Mouse (Mus musculus) liver, embryonic 13.5 days (tissue): ENCODE data around the gene Csnka2ip. TPM values are rescaled to one million over a fixed set of nuclear protein-coding genes. Genes with fewer than 3 reads are reported as not detected.

ENCODE experiments used
- ATAC-seq: fragments of 200-750 bp; cut with Nextera tagmentation; 2 replicates; pipeline ENCODE4 v1.8.0; 2017; ENCODE audit warnings: low read depth, mild to moderate bottlenecking, moderate number of reproducible peaks, moderate library complexity
- DNase-seq: peaks from one replicate; pipeline ENCODE4 v3.0.0; 2022
- H3K27ac ChIP-seq: fragments of 300-500 bp; sonication (generic); 2 replicates; pipeline ENCODE4 v1.5.1; 2015; ENCODE audit warnings: moderate library complexity, mild to moderate bottlenecking, inconsistent platforms
- H3K27me3 ChIP-seq: fragments of 300-500 bp; sonication (generic); 2 replicates; pipeline ENCODE4 v1.6.1; 2015; ENCODE audit warnings: mild to moderate bottlenecking, inconsistent platforms
- H3K36me3 ChIP-seq: fragments of 300-500 bp; sonication (generic); 2 replicates; pipeline ENCODE4 v1.6.1; 2015; ENCODE audit warnings: mild to moderate bottlenecking, inconsistent platforms
- H3K4me1 ChIP-seq: fragments of 300-500 bp; sonication (generic); replicated peaks from 2 replicates; pipeline ENCODE4 v1.6.1; 2015; ENCODE audit warnings: inconsistent platforms
- H3K4me2 ChIP-seq: fragments of 300-500 bp; sonication (generic); 2 replicates; pipeline ENCODE4 v1.6.1; 2015; ENCODE audit warnings: inconsistent platforms, mild to moderate bottlenecking, moderate library complexity
- H3K4me3 ChIP-seq: fragments of 300-500 bp; sonication (generic); replicated peaks from 2 replicates; pipeline ENCODE4 v1.5.1; 2015; ENCODE audit warnings: mild to moderate bottlenecking, inconsistent platforms
- H3K9ac ChIP-seq: fragments of 300-500 bp; sonication (generic); 2 replicates; pipeline ENCODE4 v1.6.1; 2015; ENCODE audit warnings: mild to moderate bottlenecking, inconsistent platforms
- H3K9me3 ChIP-seq: fragments of 300-500 bp; sonication (generic); replicated peaks from 2 replicates; pipeline ENCODE4 v1.6.1; 2016; ENCODE audit warnings: inconsistent platforms
- WGBS: fragments of 180-500 bp; shearing (Covaris S2); methylation state at CpG from one replicate; pipeline ENCODE4 v1.1.7; 2015; ENCODE audit not compliant: insufficient replicate concordance; 5-methylcytosine and 5-hydroxymethylcytosine counted together
- polyA plus RNA-seq: library from polyadenylated mRNA; unstranded; fragments of >200 nt; fragmentation: Nextera tagmentation; extraction: Ambion mirVana; gene quantifications from 2 replicates; pipeline ENCODE4 v1.2.1, GENCODE M21; 2015

The Csnka2ip gene
- polyA plus RNA-seq: not detected in 2 replicates

DNA sequence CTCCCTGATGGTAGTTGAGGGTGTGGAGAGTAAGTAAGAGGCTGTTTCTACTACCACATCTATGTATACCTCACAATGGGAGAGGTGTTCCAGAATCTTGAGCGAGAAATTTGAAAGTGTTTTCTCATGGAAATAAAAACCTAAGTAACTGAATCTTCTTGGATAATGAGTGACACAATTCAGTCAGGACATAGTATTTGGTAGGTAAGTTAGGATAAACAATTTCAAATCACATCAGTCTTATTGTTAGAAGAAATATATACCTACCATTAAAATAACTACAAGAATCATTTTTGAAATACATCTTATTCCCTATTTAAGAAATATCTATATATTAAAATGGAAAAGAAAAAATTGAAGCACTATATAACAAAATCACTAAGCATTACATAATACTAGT, at the start of gene Csnka2ip:
Gene Csnka2ip (minus strand): TSS at position 101 of the 400 bp plus-strand sequence.
- no peak within 1 kb of the TSS for H3K9ac ChIP-seq
- no peak within 1 kb of the TSS for H3K4me2 ChIP-seq
- H3K4me3 ChIP-seq: no peak within 1 kb of the TSS
- no peaks in the 10 kb centered on the region for H3K9me3 ChIP-seq
- no peak for DNase-seq
- no peaks in the 10 kb centered on the region for H3K27me3 ChIP-seq
- H3K27ac ChIP-seq: no peak within 1 kb of the TSS
- WGBS: 70% methylated on average over 1 of the region's 1 CpGs
- H3K4me1 ChIP-seq: no peaks in the 10 kb centered on the region
- H3K36me3 ChIP-seq: no peaks in the 10 kb centered on the region
- ATAC-seq: no peak

DNA sequence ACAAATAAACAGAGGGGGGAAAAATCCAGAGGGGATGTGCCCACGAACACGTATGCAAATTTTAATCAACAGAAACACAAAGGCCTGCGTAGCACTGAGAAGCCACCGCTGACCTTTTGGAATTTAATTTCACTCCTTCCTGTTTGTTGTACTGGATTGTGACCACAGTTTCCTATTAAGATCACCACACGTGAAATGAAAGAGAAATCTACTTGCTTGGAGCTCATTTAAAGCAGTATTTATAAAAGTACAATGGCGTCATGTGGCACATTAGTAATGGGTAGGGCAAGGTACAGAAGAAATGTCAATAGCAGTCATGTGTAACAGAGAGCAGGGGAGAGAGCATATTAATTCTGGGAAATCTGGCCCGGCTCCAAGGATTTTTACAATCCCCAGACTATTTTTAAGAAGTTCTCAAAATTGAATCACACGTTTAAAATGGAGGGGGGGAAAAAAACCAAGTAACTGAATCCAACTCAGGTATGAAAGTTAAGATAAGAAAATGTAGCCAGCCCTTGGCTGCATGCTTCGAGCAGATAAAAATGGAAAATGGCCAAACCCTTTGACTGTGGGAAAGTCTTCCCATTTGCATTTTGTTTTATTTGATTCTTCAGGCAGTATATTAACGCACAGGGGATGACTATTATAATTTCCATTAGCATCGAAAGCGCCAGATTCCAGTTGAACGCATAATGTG, 47.5 kb upstream of the Csnka2ip start:
- H3K9ac ChIP-seq: no peak overlapping the region
- H3K4me3 ChIP-seq: no peak overlapping the region
- H3K4me1 ChIP-seq: no peaks in the 10 kb centered on the region
- DNase-seq: no peak
- no peak overlapping the region for H3K4me2 ChIP-seq
- H3K36me3 ChIP-seq: no peaks in the 10 kb centered on the region
- no peak for ATAC-seq
- H3K27ac ChIP-seq: no peak overlapping the region
- 60% methylated on average over 13 of the region's 13 CpGs for WGBS
- no peaks in the 10 kb centered on the region for H3K27me3 ChIP-seq
- no peaks in the 10 kb centered on the region for H3K9me3 ChIP-seq

GRCm38 (mm10) chr16:64647771-64648170, 45.6 kb upstream of the Csnka2ip start:
- Histone ChIP-seq H3K9me3 (no peaks in the 10 kb centered on the region), H3K27me3 (no peaks in the 10 kb centered on the region), H3K4me3 (no peak overlapping the region), H3K27ac (no peak overlapping the region), H3K36me3 (no peaks in the 10 kb centered on the region), H3K9ac (no peak overlapping the region), H3K4me2 (no peak overlapping the region), H3K4me1 (no peaks in the 10 kb centered on the region)
- WGBS: 34% methylated on average over 2 of the region's 2 CpGs
- DNase-seq (no peak), ATAC-seq (no peak)

DNA sequence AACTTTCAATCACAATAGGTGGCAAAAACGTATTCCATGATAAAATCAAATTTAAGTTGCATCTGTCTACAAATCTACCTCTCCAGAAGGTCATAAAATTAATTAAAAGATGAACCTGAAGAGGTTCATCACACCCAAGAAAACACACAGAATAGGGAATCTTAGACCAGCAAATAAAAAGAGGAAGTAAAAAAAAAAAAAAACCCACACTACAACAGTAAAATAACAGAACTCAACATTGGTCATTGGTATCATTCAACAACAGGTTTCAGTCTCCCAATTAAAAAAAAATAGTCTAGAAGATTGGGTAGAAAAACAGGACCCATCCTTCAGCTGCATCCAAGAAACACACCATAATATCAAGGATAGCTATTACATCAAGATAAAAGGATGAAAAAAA, 32.9 kb upstream of the Csnka2ip start:
- DNase-seq: no peak
- Histone ChIP-seq H3K27me3 (no peaks in the 10 kb centered on the region), H3K4me1 (no peaks in the 10 kb centered on the region), H3K4me2 (no peak overlapping the region), H3K27ac (no peak overlapping the region), H3K9me3 (no peaks in the 10 kb centered on the region), H3K9ac (no peak overlapping the region), H3K4me3 (no peak overlapping the region), H3K36me3 (no peaks in the 10 kb centered on the region)
- WGBS: 20% methylated on average over 1 of the region's 1 CpGs
- no peak for ATAC-seq

DNA sequence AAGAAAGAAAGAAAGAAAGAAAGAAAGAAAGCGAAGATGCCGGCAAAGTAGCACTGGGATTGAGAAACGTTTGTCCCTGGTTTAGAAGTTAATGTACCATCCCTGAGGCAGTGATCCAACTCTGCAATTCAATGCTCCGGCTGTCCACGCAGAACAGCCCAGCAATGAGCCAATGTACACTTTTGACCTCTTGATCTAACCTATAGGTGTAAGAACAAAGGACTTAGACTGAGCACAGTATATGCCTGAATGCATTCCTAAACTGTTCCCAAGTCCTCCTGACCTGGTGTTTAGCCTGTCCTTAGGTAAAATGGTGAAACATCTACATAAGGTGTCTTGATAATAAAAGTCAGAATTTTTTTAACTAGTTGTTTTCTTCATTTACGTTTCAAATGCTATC, 17.9 kb upstream of the Csnka2ip start:
- DNase-seq: no peak
- no peak overlapping the region for H3K9ac ChIP-seq
- no peaks in the 10 kb centered on the region for H3K27me3 ChIP-seq
- no peaks in the 10 kb centered on the region for H3K4me1 ChIP-seq
- no peak overlapping the region for H3K27ac ChIP-seq
- no peak for ATAC-seq
- 77% methylated on average over 6 of the region's 6 CpGs for WGBS
- no peaks in the 10 kb centered on the region for H3K36me3 ChIP-seq
- no peaks in the 10 kb centered on the region for H3K9me3 ChIP-seq
- no peak overlapping the region for H3K4me2 ChIP-seq
- no peak overlapping the region for H3K4me3 ChIP-seq

GRCm38 (mm10) chr16:64614648-64615047, 12.4 kb upstream of the Csnka2ip start:
- 40% methylated on average over 3 of the region's 3 CpGs for WGBS
- ATAC-seq (no peak), DNase-seq (no peak)
- H3K4me3 ChIP-seq: no peak overlapping the region
- H3K4me2 ChIP-seq: no peak overlapping the region
- no peaks in the 10 kb centered on the region for H3K36me3 ChIP-seq
- no peak overlapping the region for H3K9ac ChIP-seq
- no peaks in the 10 kb centered on the region for H3K4me1 ChIP-seq
- H3K9me3 ChIP-seq: no peaks in the 10 kb centered on the region
- no peaks in the 10 kb centered on the region for H3K27me3 ChIP-seq
- H3K27ac ChIP-seq: no peak overlapping the region

- 47% methylated on average over 1 of the region's 1 CpGs for WGBS
- no peak overlapping the region for H3K4me3 ChIP-seq
- H3K27me3 ChIP-seq: no peaks in the 10 kb centered on the region
- DNase-seq (no peak), ATAC-seq (no peak)
- H3K4me2 ChIP-seq: no peak overlapping the region
- H3K9me3 ChIP-seq: no peaks in the 10 kb centered on the region
- no peak overlapping the region for H3K9ac ChIP-seq
- no peaks in the 10 kb centered on the region for H3K36me3 ChIP-seq
- H3K4me1 ChIP-seq: no peaks in the 10 kb centered on the region
- H3K27ac ChIP-seq: no peak overlapping the region
Observed at GRCm38 (mm10) chr16:64607793-64608192, 5.6 kb upstream of the Csnka2ip start.

DNA sequence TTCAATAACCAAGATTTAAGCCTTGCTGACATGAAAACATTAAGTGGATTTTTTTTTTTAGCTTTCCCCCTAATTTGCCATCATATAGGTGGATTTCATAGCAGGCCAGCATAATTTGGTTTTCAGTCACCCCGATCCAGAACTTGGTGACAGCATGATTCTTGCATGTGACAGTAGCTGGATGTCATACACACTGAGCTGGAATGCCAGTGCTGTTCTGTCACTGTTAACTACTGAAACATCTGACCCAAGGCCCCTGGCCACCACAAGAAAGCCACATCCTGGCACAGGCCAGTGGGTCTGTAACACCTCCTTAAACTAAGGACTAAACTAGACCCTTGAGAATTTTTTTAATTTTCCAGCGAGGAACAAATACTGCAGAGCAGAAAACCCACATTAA, 15.4 kb downstream of the Csnka2ip start:
- Histone ChIP-seq H3K4me2 (no peak overlapping the region), H3K4me3 (no peak overlapping the region), H3K9ac (no peak overlapping the region), H3K4me1 (no peaks in the 10 kb centered on the region), H3K27ac (no peak overlapping the region), H3K36me3 (no peaks in the 10 kb centered on the region), H3K9me3 (no peaks in the 10 kb centered on the region), H3K27me3 (no peaks in the 10 kb centered on the region)
- DNase-seq (no peak), ATAC-seq (no peak)
- 50% methylated on average over 2 of the region's 2 CpGs for WGBS

DNA sequence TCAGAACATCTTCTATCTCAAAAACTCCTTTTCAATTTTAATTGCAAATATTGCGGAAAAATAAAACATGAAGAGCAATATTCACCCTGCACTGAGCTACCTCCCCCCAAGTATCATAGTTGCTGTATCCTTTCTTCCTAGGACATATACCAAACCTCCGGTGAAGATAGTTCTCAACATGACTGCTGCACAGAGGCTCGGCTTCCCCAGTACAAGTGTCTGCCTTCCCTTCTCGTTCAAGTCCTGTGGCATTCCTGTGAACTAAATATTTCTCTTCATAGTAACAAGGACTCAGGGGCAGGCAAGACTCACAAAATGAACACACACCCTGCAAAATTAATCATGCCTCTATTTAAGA, 16.0 kb downstream of the Csnka2ip start:
- ATAC-seq: no peak
- no peak overlapping the region for H3K4me3 ChIP-seq

DNA sequence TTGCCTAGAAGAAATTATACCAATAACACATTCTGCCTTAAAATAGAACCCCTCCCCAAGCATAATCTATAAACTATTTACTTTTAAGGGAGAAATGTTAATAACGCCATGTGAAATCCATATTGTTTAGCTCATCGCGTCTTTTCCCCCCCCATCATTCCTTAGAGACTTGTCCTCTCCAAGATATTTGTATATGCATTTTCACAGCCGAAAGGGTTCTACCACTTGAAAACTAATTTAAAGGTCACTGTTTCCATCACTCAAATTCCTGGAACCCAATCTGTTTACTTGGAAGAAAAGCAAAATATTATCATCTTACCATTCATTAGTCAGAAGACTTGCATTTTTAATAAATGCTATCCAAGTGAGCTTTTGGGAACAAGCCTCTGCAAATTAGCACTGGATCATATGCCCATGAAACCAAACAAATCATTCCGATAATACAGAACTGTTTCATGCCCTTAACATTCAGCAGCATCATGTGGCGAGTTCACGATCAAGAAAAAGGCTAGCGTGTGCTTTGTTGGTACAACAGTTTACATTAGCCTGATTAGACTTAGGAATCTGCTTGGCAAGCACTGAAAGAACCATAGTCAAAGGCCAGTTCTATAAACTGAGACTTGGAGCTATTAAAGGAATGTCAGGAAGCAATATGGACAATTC, 16.5 kb downstream of the Csnka2ip start:
- H3K27ac ChIP-seq: no peak overlapping the region
- ATAC-seq: no peak
- 78% methylated on average over 8 of the region's 8 CpGs for WGBS

More for the DNA sequence above, 16.0 kb downstream of the Csnka2ip start:
- Histone ChIP-seq H3K36me3 (no peaks in the 10 kb centered on the region), H3K4me1 (no peaks in the 10 kb centered on the region), H3K27ac (no peak overlapping the region), H3K9ac (no peak overlapping the region), H3K27me3 (no peaks in the 10 kb centered on the region), H3K4me2 (no peak overlapping the region), H3K9me3 (no peaks in the 10 kb centered on the region)
- WGBS: 69% methylated on average over 4 of the region's 4 CpGs
- DNase-seq: no peak

DNA sequence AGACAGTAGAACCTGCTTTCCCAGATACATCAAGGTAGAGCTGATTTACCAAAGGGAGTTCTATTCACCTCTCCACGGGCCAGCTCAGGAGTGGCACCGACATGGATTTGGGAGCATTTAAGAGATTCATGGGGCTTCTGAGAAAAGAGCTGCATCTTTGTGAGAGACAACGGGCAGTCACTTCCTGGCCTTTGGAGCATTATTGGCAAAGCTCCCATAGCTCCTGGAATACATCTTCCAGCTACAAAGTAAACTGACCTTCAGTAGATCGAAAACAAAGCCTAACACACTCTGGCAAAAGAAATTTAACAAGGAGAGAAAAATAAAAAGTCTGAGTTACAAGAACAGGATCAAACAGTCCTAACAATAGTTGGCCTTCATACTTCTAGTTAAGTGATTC, 17.6 kb downstream of the Csnka2ip start:
- H3K36me3 ChIP-seq: no peaks in the 10 kb centered on the region

More for the DNA sequence above, 16.5 kb downstream of the Csnka2ip start:
- no peak overlapping the region for H3K9ac ChIP-seq
- DNase-seq: no peak
- H3K4me3 ChIP-seq: no peak overlapping the region
- H3K4me2 ChIP-seq: no peak overlapping the region
- no peaks in the 10 kb centered on the region for H3K27me3 ChIP-seq
- no peaks in the 10 kb centered on the region for H3K4me1 ChIP-seq
- no peaks in the 10 kb centered on the region for H3K36me3 ChIP-seq
- H3K9me3 ChIP-seq: no peaks in the 10 kb centered on the region

DNA sequence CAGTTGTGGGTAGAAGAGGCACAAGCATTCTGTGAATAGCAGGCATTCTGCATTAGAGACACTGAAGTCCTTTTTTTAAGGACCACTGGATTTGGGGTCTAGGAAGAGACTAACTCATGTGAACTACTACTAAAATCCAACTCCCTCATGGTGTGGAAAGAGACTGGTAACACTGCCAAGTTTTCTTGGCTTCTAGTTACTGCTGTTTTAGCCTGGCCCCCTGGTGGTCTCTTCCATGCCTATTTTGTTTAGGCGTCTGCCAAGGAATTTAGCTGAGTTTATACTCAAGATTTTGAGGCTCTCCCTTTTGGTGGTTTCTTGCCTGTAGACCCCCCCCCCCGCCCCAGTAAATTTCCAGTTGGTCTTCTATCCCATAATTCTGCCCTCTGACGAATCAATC, 18.8 kb downstream of the Csnka2ip start:
- WGBS: 46% methylated on average over 3 of the region's 3 CpGs
- H3K27ac ChIP-seq: no peak overlapping the region
- no peaks in the 10 kb centered on the region for H3K36me3 ChIP-seq
- no peaks in the 10 kb centered on the region for H3K27me3 ChIP-seq
- no peak overlapping the region for H3K4me3 ChIP-seq
- H3K4me1 ChIP-seq: no peaks in the 10 kb centered on the region
- H3K9ac ChIP-seq: no peak overlapping the region
- ATAC-seq: no peak
- H3K4me2 ChIP-seq: no peak overlapping the region
- H3K9me3 ChIP-seq: no peaks in the 10 kb centered on the region
- DNase-seq: no peak

More for the DNA sequence above, 17.6 kb downstream of the Csnka2ip start:
- no peaks in the 10 kb centered on the region for H3K27me3 ChIP-seq
- H3K4me1 ChIP-seq: no peaks in the 10 kb centered on the region
- no peak overlapping the region for H3K4me2 ChIP-seq
- H3K27ac ChIP-seq: no peak overlapping the region
- H3K9ac ChIP-seq: no peak overlapping the region
- no peak for ATAC-seq
- no peak overlapping the region for H3K4me3 ChIP-seq
- 50% methylated on average over 4 of the region's 4 CpGs for WGBS
- H3K9me3 ChIP-seq: no peaks in the 10 kb centered on the region
- no peak for DNase-seq
